Mouse (Mus musculus) cortical plate, adult 2 months (tissue): ENCODE measurements around the gene Bola2. TPM values are rescaled to one million over a fixed set of nuclear protein-coding genes. Genes with fewer than 3 reads are reported as not detected.

Experiments
- H3K27ac ChIP-seq: fragments of 200-500 bp; 2 replicates; pipeline ENCODE4 v1.5.1; 2012; ENCODE audit warnings: low read length, control low read depth, inconsistent platforms; ENCODE audit not compliant: insufficient read depth
- H3K4me1 ChIP-seq: fragments of 200-500 bp; 2 replicates; pipeline ENCODE4 v1.6.1; 2011; ENCODE audit warnings: low read length; ENCODE audit not compliant: control insufficient read depth, insufficient read depth
- H3K4me3 ChIP-seq: fragments of 200-500 bp; 2 replicates; pipeline ENCODE4 v1.5.1; 2011; ENCODE audit warnings: mild to moderate bottlenecking, low read length, control low read depth; ENCODE audit not compliant: insufficient read depth
- CTCF ChIP-seq: fragments of 200-500 bp; IDR thresholded peaks from 2 replicates; pipeline ENCODE4 v1.5.1; 2011; ENCODE audit warnings: mild to moderate bottlenecking, control low read depth, low read length; ENCODE audit not compliant: insufficient read depth; ENCODE audit errors: extremely low read depth
- POLR2A ChIP-seq: fragments of 200-500 bp; IDR thresholded peaks from 2 replicates; pipeline ENCODE4 v1.6.1; 2011; ENCODE audit warnings: mild to moderate bottlenecking, low read length, control low read depth; ENCODE audit not compliant: insufficient read depth; ENCODE audit errors: extremely low read depth
- polyA plus RNA-seq: library from polyadenylated mRNA; depleted of rRNA; stranded (reverse); fragments of >200 nt; gene quantifications from 2 replicates; pipeline ENCODE4 v1.2.3, GENCODE M21; 2012

Gene Bola2
- polyA plus RNA-seq, 1 experiment: 51.2 TPM

- H3K4me3 ChIP-seq: peak overlapping the region; percentile 94
- TF ChIP-seq POLR2A: peak; percentile 97
- TF ChIP-seq CTCF: no peak
- H3K4me1 ChIP-seq: peaks cover 6% of the 10 kb centered on the region; the same call in 1 of the 2 replicates
- H3K27ac ChIP-seq: peak overlapping the region; percentile 81
These were observed 9.2 kb downstream of the Bola2 start for GRCm38 (mm10) chr7:126704121-126704980.

- H3K4me3 ChIP-seq: no peak within 1 kb of the TSS
- no peaks in the 10 kb centered on the region for H3K4me1 ChIP-seq
- TF ChIP-seq CTCF (no peak), POLR2A (no peak)
- no peak within 1 kb of the TSS for H3K27ac ChIP-seq
These were observed 12.4 kb downstream of the Bola2 start, which contains the start of gene Coro1a for GRCm38 (mm10) chr7:126707442-126708174. TSS of gene Coro1a (minus strand) at chr7:126707787.

GRCm38 (mm10) chr7:126708175-126708952 lies 13.2 kb downstream of the Bola2 start:
- H3K4me1 ChIP-seq: no peaks in the 10 kb centered on the region
- no peak overlapping the region for H3K27ac ChIP-seq
- TF ChIP-seq CTCF (no peak), POLR2A (no peak)
- no peak overlapping the region for H3K4me3 ChIP-seq

- Histone ChIP-seq H3K4me1 (no peaks in the 10 kb centered on the region; the same call in 1 of the 2 replicates), H3K27ac (no peak overlapping the region), H3K4me3 (no peak overlapping the region)
- TF ChIP-seq POLR2A: no peak
- no peak for TF ChIP-seq CTCF
These were observed 15.1 kb downstream of the Bola2 start for GRCm38 (mm10) chr7:126710266-126710665.

GRCm38 (mm10) chr7:126711910-126712309 lies 16.7 kb downstream of the Bola2 start:
- peaks cover 3% of the 10 kb centered on the region for H3K4me1 ChIP-seq
- H3K4me3 ChIP-seq: no peak overlapping the region
- TF ChIP-seq CTCF (no peak), POLR2A (no peak)
- H3K27ac ChIP-seq: no peak overlapping the region

- Histone ChIP-seq H3K27ac (no peak overlapping the region), H3K4me3 (no peak overlapping the region), H3K4me1 (peaks cover 3% of the 10 kb centered on the region)
- TF ChIP-seq POLR2A (no peak), CTCF (no peak)
These were observed 20.5 kb downstream of the Bola2 start for GRCm38 (mm10) chr7:126715679-126716078.

GRCm38 (mm10) chr7:126717566-126717965 lies 22.4 kb downstream of the Bola2 start:
- Histone ChIP-seq H3K4me1 (peaks cover 3% of the 10 kb centered on the region), H3K27ac (no peak overlapping the region), H3K4me3 (no peak overlapping the region)
- TF ChIP-seq CTCF (no peak), POLR2A (no peak)

GRCm38 (mm10) chr7:126718787-126719337 lies 23.7 kb downstream of the Bola2 start:
- no peak for TF ChIP-seq POLR2A
- peak; percentile 47; the same call in 1 of the 2 replicates for TF ChIP-seq CTCF
- Histone ChIP-seq H3K4me1 (peaks cover 3% of the 10 kb centered on the region), H3K27ac (no peak overlapping the region), H3K4me3 (no peak overlapping the region)

GRCm38 (mm10) chr7:126721635-126722034 lies 26.4 kb downstream of the Bola2 start:
- Histone ChIP-seq H3K4me1 (no peaks in the 10 kb centered on the region), H3K27ac (no peak overlapping the region), H3K4me3 (no peak overlapping the region)
- TF ChIP-seq POLR2A: no peak
- no peak for TF ChIP-seq CTCF

GRCm38 (mm10) chr7:126725077-126725476 lies 29.9 kb downstream of the Bola2 start:
- Histone ChIP-seq H3K4me3 (no peak overlapping the region), H3K4me1 (no peaks in the 10 kb centered on the region), H3K27ac (no peak overlapping the region)
- TF ChIP-seq CTCF (no peak), POLR2A (no peak)
